Mouse (Mus musculus) neural tube, embryonic 13.5 days (tissue): ENCODE results near the gene Lzic. TPM values are rescaled to one million over a fixed set of nuclear protein-coding genes. Genes with fewer than 3 reads are reported as not detected.
A peak's percentile ranks its signal among the peaks of the same experiment; 100 is the strongest.

Source experiments
- ATAC-seq: fragments of 200-750 bp; cut with Nextera tagmentation; 2 replicates; pipeline ENCODE4 v1.8.0; 2017; ENCODE audit warnings: low read depth, mild to moderate bottlenecking, moderate TSS enrichment, moderate library complexity
- H3K27ac ChIP-seq: fragments of 300-500 bp; sonication (generic); replicated peaks from 2 replicates; pipeline ENCODE4 v1.5.1; 2015; ENCODE audit warnings: moderate library complexity, mild to moderate bottlenecking, inconsistent platforms
- H3K27me3 ChIP-seq: fragments of 300-500 bp; sonication (generic); 2 replicates; pipeline ENCODE4 v1.6.1; 2015; ENCODE audit warnings: mild to moderate bottlenecking, inconsistent platforms
- H3K36me3 ChIP-seq: fragments of 300-500 bp; sonication (generic); 2 replicates; pipeline ENCODE4 v1.6.1; 2015; ENCODE audit warnings: mild to moderate bottlenecking, inconsistent platforms
- H3K4me1 ChIP-seq: fragments of 300-500 bp; sonication (generic); replicated peaks from 2 replicates; pipeline ENCODE4 v1.6.1; 2015; ENCODE audit warnings: inconsistent platforms
- H3K4me2 ChIP-seq: fragments of 300-500 bp; sonication (generic); 2 replicates; pipeline ENCODE4 v1.6.1; 2015; ENCODE audit warnings: inconsistent platforms, mild to moderate bottlenecking, moderate library complexity
- H3K4me3 ChIP-seq: fragments of 300-500 bp; sonication (generic); 2 replicates; pipeline ENCODE4 v1.5.1; 2015; ENCODE audit warnings: mild to moderate bottlenecking, inconsistent platforms
- H3K9ac ChIP-seq: fragments of 300-500 bp; sonication (generic); 2 replicates; pipeline ENCODE4 v1.6.1; 2015; ENCODE audit warnings: moderate library complexity, mild to moderate bottlenecking, inconsistent platforms
- H3K9me3 ChIP-seq: fragments of 300-500 bp; sonication (generic); 2 replicates; pipeline ENCODE4 v1.6.1; 2016; ENCODE audit warnings: inconsistent platforms
- WGBS: fragments of 180-500 bp; shearing (Covaris S2); methylation state at CpG from one replicate; pipeline ENCODE4 v1.1.7; 2015; 5-methylcytosine and 5-hydroxymethylcytosine counted together
- microRNA-seq: library from miRNA; unstranded; fragments of <30 nt; microRNA quantifications from one replicate; pipeline ENCODE4, GENCODE M21; 2016
- polyA plus RNA-seq: library from polyadenylated mRNA; unstranded; fragments of >200 nt; fragmentation: Nextera tagmentation; extraction: Ambion mirVana; gene quantifications from 2 replicates; pipeline ENCODE4 v1.2.1, GENCODE M21; 2015

The Lzic gene
- polyA plus RNA-seq, 1 experiment from 2014 or later, result 44.7 TPM

DNA sequence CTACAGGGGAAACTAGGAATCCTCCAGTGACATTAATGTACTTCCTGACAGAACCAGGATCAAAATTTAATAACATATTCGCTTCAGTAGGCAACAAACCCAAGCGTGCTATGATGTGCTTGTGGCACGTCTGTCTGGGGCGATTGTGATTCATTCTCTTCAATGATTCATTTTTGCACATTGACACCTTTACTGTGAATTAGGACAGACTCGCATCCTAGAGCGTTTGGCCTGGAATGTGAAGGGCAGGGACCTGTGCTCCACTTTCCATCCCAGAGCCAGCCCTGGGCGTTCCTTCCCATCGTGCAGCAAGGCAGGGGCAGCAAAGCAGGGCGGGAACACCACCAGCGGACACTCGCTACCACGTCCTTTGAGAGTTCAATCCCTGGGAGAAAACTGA lies 57.4 kb downstream of the Lzic start:
- Histone ChIP-seq H3K36me3 (peaks cover 22% of the 10 kb centered on the region), H3K4me3 (no peak overlapping the region), H3K27me3 (no peaks in the 10 kb centered on the region), H3K4me2 (no peak overlapping the region), H3K4me1 (peaks cover 9% of the 10 kb centered on the region; the same call in 1 of the 2 replicates), H3K9ac (no peak overlapping the region), H3K27ac (no peak overlapping the region), H3K9me3 (no peaks in the 10 kb centered on the region)
- WGBS, result 80% methylated on average over 12 of the region's 12 CpGs
- no peak for ATAC-seq

DNA sequence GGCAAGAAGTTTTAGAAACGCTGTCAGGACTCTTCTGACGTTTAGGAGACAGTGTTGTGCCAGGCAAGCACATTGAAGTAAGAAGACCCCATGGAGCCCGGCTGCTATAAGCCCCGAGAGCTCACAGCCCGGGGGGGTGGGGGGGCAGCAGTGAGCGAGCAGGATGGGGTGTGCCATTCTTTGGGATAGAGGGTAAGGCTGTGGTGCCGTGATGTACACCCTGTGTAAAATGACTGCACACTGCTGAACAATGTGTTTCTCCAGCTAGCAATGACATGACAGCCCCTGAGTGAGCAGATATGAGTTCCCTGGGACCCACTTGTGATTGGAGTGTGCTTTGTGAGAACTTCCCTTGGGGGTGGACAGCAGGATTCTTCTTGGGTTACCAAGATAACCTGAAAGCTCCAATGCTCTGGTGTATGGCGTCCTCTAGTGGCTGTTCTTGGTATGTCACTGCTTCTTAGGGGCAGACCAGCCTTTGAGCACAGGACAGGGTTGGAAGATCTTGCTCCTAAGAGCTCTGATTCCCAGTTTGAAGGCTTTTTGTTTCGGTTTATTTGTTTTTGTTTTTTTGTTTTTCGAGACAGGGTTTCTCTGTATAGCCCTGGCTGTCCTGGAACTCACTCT lies 58.0 kb downstream of the Lzic start:
- Histone ChIP-seq H3K9me3 (no peaks in the 10 kb centered on the region), H3K4me1 (peaks cover 9% of the 10 kb centered on the region; the same call in 1 of the 2 replicates), H3K4me3 (no peak overlapping the region), H3K36me3 (peaks cover 28% of the 10 kb centered on the region), H3K27me3 (no peaks in the 10 kb centered on the region), H3K27ac (no peak overlapping the region), H3K4me2 (no peak overlapping the region), H3K9ac (no peak overlapping the region)
- ATAC-seq, result peak; percentile 41; the same call in 1 of the 2 replicates
- 51% methylated on average over 10 of the region's 10 CpGs for WGBS

DNA sequence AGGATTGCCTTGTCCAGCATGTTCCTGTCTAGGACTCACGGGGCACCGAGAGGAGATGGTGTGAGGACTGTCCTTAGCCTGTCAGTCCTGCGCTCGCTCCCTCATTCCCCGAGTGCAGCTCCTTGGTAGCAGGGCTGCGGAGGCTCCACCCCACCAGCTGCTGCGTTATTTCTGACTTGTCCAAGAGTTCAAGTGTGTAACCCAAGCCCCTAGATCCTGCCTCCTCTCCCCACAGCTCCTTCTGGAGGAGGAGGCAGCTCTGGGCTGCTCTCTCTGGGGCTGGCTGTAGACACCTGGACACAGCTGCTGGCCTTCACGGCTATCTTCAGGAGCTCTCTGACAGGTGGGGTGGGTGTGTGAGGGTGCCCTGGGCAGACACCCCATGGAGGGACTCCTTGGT lies 59.9 kb downstream of the Lzic start:
- H3K4me3 ChIP-seq, result no peak overlapping the region
- no peak overlapping the region for H3K4me2 ChIP-seq
- peaks cover 28% of the 10 kb centered on the region for H3K36me3 ChIP-seq
- ATAC-seq, result no peak
- no peaks in the 10 kb centered on the region for H3K27me3 ChIP-seq
- no peak overlapping the region for H3K9ac ChIP-seq
- H3K4me1 ChIP-seq, result peaks cover 4% of the 10 kb centered on the region; the same call in 1 of the 2 replicates
- WGBS, result 88% methylated on average over 8 of the region's 8 CpGs
- H3K27ac ChIP-seq, result no peak overlapping the region
- no peaks in the 10 kb centered on the region for H3K9me3 ChIP-seq

Small RNA genes within 50 kb of the gene (microRNA-seq; reads per million reads assigned to microRNA genes)
- not detected for gene Mir5616

Other genes with a start within 250 kb of the Lzic start
- gene Kif1b, start 177.5 kb upstream of the Lzic start, polyA plus RNA-seq, result 123 and 130 TPM in 2 replicates
- 58.2 and 67.6 TPM in 2 replicates for gene Ube4b, start 58.5 kb upstream of the Lzic start, polyA plus RNA-seq
- gene Rbp7, start 30.3 kb upstream of the Lzic start, polyA plus RNA-seq, result not detected in 2 replicates
- gene Tmem274, start 7.9 kb upstream of the Lzic start, polyA plus RNA-seq, result not detected in 2 replicates
- 8.7 and 11.0 TPM in 2 replicates for gene Nmnat1, start within 50 bp of the Lzic start, polyA plus RNA-seq
- 78.3 and 79.0 TPM in 2 replicates for gene Ctnnbip1, start 33.0 kb downstream of the Lzic start, polyA plus RNA-seq
- 131 and 142 TPM in 2 replicates for gene Clstn1, start 101.2 kb downstream of the Lzic start, polyA plus RNA-seq
- 17.8 and 20.0 TPM in 2 replicates for gene Pik3cd, start 217.3 kb downstream of the Lzic start, polyA plus RNA-seq